Mouse (Mus musculus) CH12.LX (cell line): ENCODE results near the gene Vti1a.

Source experiments
- CHD1 ChIP-seq: IDR thresholded peaks from 2 replicates; pipeline ENCODE4 v1.6.1; 2012; ENCODE audit warnings: low read depth, low read length, improper control_type of control experiment, inconsistent platforms
- CTCF ChIP-seq, 2 experiments: IDR thresholded peaks in 1 of 2; conservative IDR thresholded peaks in 1 of 2; 2 replicates each; pipeline ENCODE4 v1.5.1; 2011 to 2012; ENCODE audit warnings: low read depth in 2 of 2, low read length in 2 of 2, improper control_type of control experiment in 1 of 2, inconsistent platforms in 1 of 2, mild to moderate bottlenecking in 1 of 2, moderate library complexity in 1 of 2
- E2F4 ChIP-seq: IDR thresholded peaks from 2 replicates; pipeline ENCODE4 v1.6.1; 2011; ENCODE audit warnings: low read depth, low read length, improper control_type of control experiment; ENCODE audit not compliant: insufficient replicate concordance
- EP300 ChIP-seq: IDR thresholded peaks from 2 replicates; pipeline ENCODE4 v1.6.1; 2011; ENCODE audit warnings: low read length, improper control_type of control experiment
- GABPA ChIP-seq: IDR thresholded peaks from 2 replicates; pipeline ENCODE4 v1.6.1; 2012; ENCODE audit warnings: low read depth, low read length, improper control_type of control experiment, inconsistent platforms; ENCODE audit not compliant: insufficient replicate concordance
- HCFC1 ChIP-seq: IDR thresholded peaks from 2 replicates; pipeline ENCODE4 v1.6.1; 2012; ENCODE audit warnings: low read depth, mild to moderate bottlenecking, inconsistent platforms, low read length, improper control_type of control experiment
- IRF4 ChIP-seq: IDR thresholded peaks from 2 replicates; pipeline ENCODE4 v1.6.1; 2014; ENCODE audit warnings: low read depth, mild to moderate bottlenecking, inconsistent platforms, low read length, improper control_type of control experiment
- MAX ChIP-seq: IDR thresholded peaks from 2 replicates; pipeline ENCODE4 v1.6.1; 2011; ENCODE audit warnings: low read length, improper control_type of control experiment
- MXI1 ChIP-seq: IDR thresholded peaks from 2 replicates; pipeline ENCODE4 v1.6.1; 2011; ENCODE audit warnings: mild to moderate bottlenecking, low read depth, low read length, improper control_type of control experiment
- NELFE ChIP-seq: IDR thresholded peaks from 2 replicates; pipeline ENCODE4 v1.6.1; 2011; ENCODE audit warnings: low read depth, low read length, improper control_type of control experiment
- POLR2A ChIP-seq: IDR thresholded peaks from 2 replicates; pipeline ENCODE4 v1.6.1; 2011; ENCODE audit warnings: low read depth, mild to moderate bottlenecking, improper control_type of control experiment, low read length
- UBTF ChIP-seq: IDR thresholded peaks from 2 replicates; pipeline ENCODE4 v1.6.1; 2012; ENCODE audit warnings: low read depth, mild to moderate bottlenecking, inconsistent platforms, low read length, improper control_type of control experiment, moderate library complexity
- ZNF384 ChIP-seq: IDR thresholded peaks from 2 replicates; pipeline ENCODE4 v1.6.1; 2012; ENCODE audit warnings: low read depth, low read length, improper control_type of control experiment, inconsistent platforms

DNA sequence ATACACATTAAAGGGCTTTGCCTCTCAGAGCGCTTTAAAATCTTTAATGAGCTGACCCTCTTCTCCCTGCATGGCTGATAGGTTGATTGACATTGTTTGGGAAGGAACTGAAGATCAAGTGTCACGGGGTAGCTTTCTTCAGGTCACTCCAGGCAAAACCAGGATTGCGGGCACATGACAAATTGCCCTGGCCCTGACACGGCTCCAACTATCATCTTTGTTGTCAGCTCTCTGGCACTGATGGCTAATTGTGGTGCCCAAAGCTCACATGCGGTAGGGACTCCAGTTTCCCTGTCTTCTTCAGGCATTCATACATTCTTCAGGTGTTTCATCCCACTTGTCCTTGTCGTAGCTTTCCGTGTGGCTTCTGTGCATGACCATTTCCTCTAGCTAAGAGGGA is 300.2 kb downstream of the Vti1a start:
- TF ChIP-seq POLR2A: no peak
- no peak for TF ChIP-seq ZNF384
- no peak for TF ChIP-seq EP300
- no peak for TF ChIP-seq E2F4
- TF ChIP-seq GABPA: no peak
- TF ChIP-seq CHD1: no peak
- no peak for TF ChIP-seq HCFC1
- no peak for TF ChIP-seq CTCF (conservative IDR thresholded peaks at IDR 0.05 in 1 of 2, IDR thresholded peaks at IDR 0.05 in 1 of 2; ENCODE audit: low read depth in 2 of 2, low read length in 2 of 2)
- TF ChIP-seq NELFE: no peak
- TF ChIP-seq IRF4: no peak
- no peak for TF ChIP-seq MAX
- TF ChIP-seq UBTF: no peak
- no peak for TF ChIP-seq MXI1
